Mouse (Mus musculus): Measurements from ENCODE around the gene Cep164. TPM values are rescaled to one million over a fixed set of nuclear protein-coding genes. Genes with fewer than 3 reads are reported as not detected.

Gene Cep164
- total and polyA plus RNA-seq, 3 experiments, result 7.9 to 14.2 TPM; not detected in 1

DNA sequence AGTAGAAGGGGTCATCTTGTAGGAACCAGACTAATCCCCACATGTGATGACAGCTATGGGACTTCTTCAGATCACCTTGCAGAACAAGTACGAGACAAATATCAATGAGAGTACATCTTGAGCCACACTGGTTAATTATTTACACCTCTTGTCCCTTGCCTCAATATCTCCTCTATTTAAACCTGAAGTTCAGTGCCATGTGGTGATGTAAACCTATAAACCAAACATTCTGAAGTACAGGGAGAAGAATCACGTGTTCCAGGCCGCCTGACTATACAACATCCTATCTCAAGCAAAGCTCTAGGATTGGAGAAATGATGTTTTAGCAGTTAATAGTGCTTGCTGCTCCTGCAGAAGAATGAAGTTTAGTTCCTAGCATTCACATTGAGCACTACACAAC, 41.8 kb upstream of the Cep164 start:
- H3K36me3 ChIP-seq (ENCODE audit: control insufficient read depth in 1 of 2, insufficient read depth in 2 of 2, low read length in 2 of 2), result peaks cover 0 to 1% of the 10 kb centered on the region in 2 experiments; a peak in 2 of 4 replicates
- no peaks in the 10 kb centered on the region for H3K4me1 ChIP-seq (ENCODE audit: control insufficient read depth in 1 of 2, insufficient read depth in 2 of 2, low read length in 2 of 2)
- no peak overlapping the region for H3K4me3 ChIP-seq (ENCODE audit: control insufficient read depth in 1 of 2, insufficient read depth in 1 of 2, low read depth in 2 of 2, low read length in 2 of 2)
- DNase-seq (ENCODE audit: low read depth, low spot score), result no peak
- TF ChIP-seq ZC3H11A (IDR thresholded peaks at IDR 0.05; ENCODE audit: low read depth, low read length) (no peak), ZMIZ1 (IDR thresholded peaks at IDR 0.05; ENCODE audit: low read depth, low read length) (no peak), CHD2 (IDR thresholded peaks at IDR 0.05; ENCODE audit: low read length) (no peak), CHD1 (IDR thresholded peaks at IDR 0.05; ENCODE audit: low read depth, low read length) (no peak), CTCF (IDR thresholded peaks at IDR 0.05 in 2 of 3, conservative IDR thresholded peaks at IDR 0.05 in 1 of 3; ENCODE audit: control insufficient read depth in 1 of 3, insufficient read depth in 1 of 3, low read depth in 2 of 3, low read length in 3 of 3, poor library complexity in 1 of 3, severe bottlenecking in 1 of 3) (no peak), SIN3A (IDR thresholded peaks at IDR 0.05; ENCODE audit: low read length) (no peak), GATA1 (IDR thresholded peaks at IDR 0.05; ENCODE audit: low read depth, low read length) (no peak), ETS1 (IDR thresholded peaks at IDR 0.05; ENCODE audit: low read depth, low read length) (no peak), NELFE (IDR thresholded peaks at IDR 0.05; ENCODE audit: low read depth, low read length) (no peak), BHLHE40 (IDR thresholded peaks at IDR 0.05; ENCODE audit: borderline replicate concordance, low read depth, low read length) (no peak), ZKSCAN1 (IDR thresholded peaks at IDR 0.05; ENCODE audit: low read depth, low read length) (no peak), MXI1 (IDR thresholded peaks at IDR 0.05; ENCODE audit: low read depth, low read length) (no peak), ZNF384 (IDR thresholded peaks at IDR 0.05; ENCODE audit: low read depth, low read length) (no peak), UBTF (IDR thresholded peaks at IDR 0.05; ENCODE audit: borderline replicate concordance, insufficient read depth, low read depth, low read length) (no peak), HCFC1 (IDR thresholded peaks at IDR 0.05; ENCODE audit: low read depth, low read length) (no peak), POLR2AphosphoS5 (IDR thresholded peaks at IDR 0.05; ENCODE audit: borderline replicate concordance, low read depth, low read length) (no peak)
- no peaks in the 10 kb centered on the region for H3K79me2 ChIP-seq (ENCODE audit: control insufficient read depth, insufficient read depth, low read length, poor library complexity)
- H3K27ac ChIP-seq (ENCODE audit: control insufficient read depth, low read depth, low read length), result no peak overlapping the region
- no peaks in the 10 kb centered on the region for H3K27me3 ChIP-seq (ENCODE audit: control insufficient read depth in 1 of 2, insufficient read depth in 2 of 2, low read length in 2 of 2)
- H3K9ac ChIP-seq (ENCODE audit: control insufficient read depth, low read depth, low read length, poor library complexity, severe bottlenecking), result no peak overlapping the region
- H3K9me3 ChIP-seq (replicated peaks; ENCODE audit: insufficient read depth, low read length), result no peaks in the 10 kb centered on the region

DNA sequence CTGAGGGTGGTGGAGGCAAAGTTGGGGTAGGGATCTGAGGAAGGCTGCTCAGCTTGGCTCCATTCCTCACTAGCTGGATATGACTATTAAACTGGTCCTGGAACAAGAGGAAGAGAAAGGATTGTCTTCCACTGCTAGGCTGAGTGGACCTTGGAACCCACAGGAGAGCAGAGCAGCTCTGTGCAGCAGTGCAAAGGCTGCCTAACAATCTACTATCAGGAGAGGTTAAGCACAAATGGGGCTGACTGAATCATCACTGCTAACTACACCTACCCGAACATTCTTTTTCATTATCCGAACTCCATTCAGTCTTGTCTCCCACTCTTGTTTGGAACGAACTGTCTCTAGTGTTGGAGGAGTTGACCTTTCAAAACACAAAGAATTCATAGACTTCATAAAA, 40.7 kb upstream of the Cep164 start:
- Histone ChIP-seq H3K79me2 (ENCODE audit: control insufficient read depth, insufficient read depth, low read length, poor library complexity) (no peaks in the 10 kb centered on the region), H3K9ac (ENCODE audit: control insufficient read depth, low read depth, low read length, poor library complexity, severe bottlenecking) (no peak overlapping the region), H3K4me3 (ENCODE audit: control insufficient read depth in 1 of 2, insufficient read depth in 1 of 2, low read depth in 2 of 2, low read length in 2 of 2) (no peak overlapping the region), H3K9me3 (replicated peaks; ENCODE audit: insufficient read depth, low read length) (no peaks in the 10 kb centered on the region), H3K27ac (ENCODE audit: control insufficient read depth, low read depth, low read length) (no peak overlapping the region), H3K4me1 (ENCODE audit: control insufficient read depth in 1 of 2, insufficient read depth in 2 of 2, low read length in 2 of 2) (no peaks in the 10 kb centered on the region), H3K36me3 (ENCODE audit: control insufficient read depth in 1 of 2, insufficient read depth in 2 of 2, low read length in 2 of 2) (peaks cover 0 to 1% of the 10 kb centered on the region in 2 experiments; a peak in 2 of 4 replicates), H3K27me3 (ENCODE audit: control insufficient read depth in 1 of 2, insufficient read depth in 2 of 2, low read length in 2 of 2) (no peaks in the 10 kb centered on the region)
- no peak for TF ChIP-seq UBTF (IDR thresholded peaks at IDR 0.05; ENCODE audit: borderline replicate concordance, insufficient read depth, low read depth, low read length)
- TF ChIP-seq GATA1 (IDR thresholded peaks at IDR 0.05; ENCODE audit: low read depth, low read length), result no peak
- no peak for TF ChIP-seq MAX (IDR thresholded peaks at IDR 0.05; ENCODE audit: low read length)
- TF ChIP-seq CHD1 (IDR thresholded peaks at IDR 0.05; ENCODE audit: low read depth, low read length), result no peak
- TF ChIP-seq HCFC1 (IDR thresholded peaks at IDR 0.05; ENCODE audit: low read depth, low read length), result no peak
- TF ChIP-seq JUND (IDR thresholded peaks at IDR 0.05; ENCODE audit: low read depth, low read length), result no peak
- no peak for TF ChIP-seq ZC3H11A (IDR thresholded peaks at IDR 0.05; ENCODE audit: low read depth, low read length)
- no peak for TF ChIP-seq MYC (IDR thresholded peaks at IDR 0.05; ENCODE audit: low read depth, low read length)
- DNase-seq (ENCODE audit: low read depth, low spot score), result no peak

All from MEL (cell line).